Mouse (Mus musculus): ENCODE data around the gene Arhgap21. TPM values are rescaled to one million over a fixed set of nuclear protein-coding genes. Genes with fewer than 3 reads are reported as not detected.

The Arhgap21 gene
- total RNA-seq, 2 experiments from 2014 or later, result 238 to 256 TPM

DNA sequence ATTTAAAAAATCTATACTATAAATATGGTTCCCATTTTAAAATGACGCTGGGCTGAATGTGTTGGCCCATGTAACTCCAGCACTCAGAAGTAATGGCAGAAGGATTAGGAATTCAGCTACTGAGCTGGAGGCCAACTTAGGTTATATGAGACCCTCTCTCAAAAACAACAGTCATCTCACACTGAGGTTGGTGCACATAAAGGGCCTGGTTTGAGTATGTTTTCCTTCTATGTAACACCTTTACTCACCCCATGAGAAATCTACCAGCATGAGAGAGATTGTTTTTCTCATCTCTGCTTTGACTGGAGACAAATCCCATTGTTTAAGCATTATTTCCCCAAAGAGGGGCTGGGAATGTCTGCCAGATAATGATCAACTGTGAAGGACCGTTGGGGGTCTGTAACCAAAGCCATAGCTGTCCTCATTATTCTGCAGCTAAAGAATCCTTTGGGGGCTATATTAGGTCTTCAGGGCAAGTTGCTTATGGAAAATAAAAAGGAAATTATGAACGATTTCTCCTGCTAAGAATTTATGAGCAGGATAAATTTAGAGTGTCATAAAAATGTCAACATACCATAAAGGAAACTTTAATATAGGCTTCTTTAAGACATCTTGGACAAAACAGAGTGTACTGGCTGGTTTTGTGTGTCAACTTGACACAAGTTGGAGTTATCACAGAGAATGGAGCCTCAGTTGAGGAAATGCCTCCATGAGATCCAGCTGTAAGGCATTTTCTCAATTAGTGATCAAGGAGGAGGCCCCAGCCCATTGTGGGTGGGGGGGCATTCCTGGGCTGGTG is 136.9 kb downstream of the Arhgap21 start:
- DNase-seq (ENCODE audit: low spot score in 2 of 2), result no peak
- intact Hi-C loops (cut with DNase I), result no loop called here

- DNase-seq (ENCODE audit: low spot score in 2 of 2), result no peak
- intact Hi-C loops (cut with DNase I), result no loop called here
These were observed 137.8 kb downstream of the Arhgap21 start for GRCm38 (mm10) chr2:20830882-20831281.

DNA sequence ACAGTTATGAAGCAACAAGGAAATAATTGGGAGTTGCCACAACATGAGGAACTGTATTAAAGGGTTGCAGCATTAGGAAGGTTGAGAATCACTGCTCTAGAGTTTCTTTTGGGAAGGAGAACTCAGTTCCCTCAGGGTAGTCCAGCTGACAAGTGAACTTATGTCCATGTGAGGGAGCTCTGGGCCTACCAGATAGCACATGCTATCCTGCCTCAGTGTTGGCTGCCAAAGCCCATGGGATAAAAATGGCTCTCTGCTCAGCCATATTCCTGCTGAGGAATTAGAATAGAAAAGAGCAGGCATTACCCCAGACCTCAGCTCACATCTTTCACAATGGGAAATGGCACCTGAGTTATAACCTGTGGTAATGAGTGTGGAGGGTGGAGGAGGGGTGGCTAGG is 142.4 kb downstream of the Arhgap21 start:
- no peak for DNase-seq (ENCODE audit: low spot score in 2 of 2)
- intact Hi-C loops (cut with DNase I), result no loop called here

DNA sequence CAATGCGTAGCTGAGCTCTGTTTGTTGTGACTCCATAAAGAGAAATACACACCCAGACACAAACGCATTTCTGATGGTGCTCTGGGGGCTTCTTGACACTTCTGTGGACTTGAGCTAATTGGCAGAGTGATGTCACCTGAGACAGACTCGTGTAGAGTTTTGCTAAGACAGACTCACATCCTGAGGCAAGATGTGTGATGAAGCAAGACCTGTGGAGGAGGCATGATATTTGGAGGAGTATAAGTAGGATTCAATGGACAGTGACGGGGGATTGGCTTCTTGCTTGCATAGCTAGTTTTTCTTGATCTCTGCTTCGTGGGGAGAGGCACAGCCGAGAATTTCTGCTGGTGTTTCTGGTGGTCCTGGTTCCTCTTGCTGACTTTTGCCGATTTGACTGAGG is 150.5 kb downstream of the Arhgap21 start:
- DNase-seq (ENCODE audit: low spot score in 2 of 2), result no peak
- intact Hi-C loops (cut with DNase I), result no loop called here

DNA sequence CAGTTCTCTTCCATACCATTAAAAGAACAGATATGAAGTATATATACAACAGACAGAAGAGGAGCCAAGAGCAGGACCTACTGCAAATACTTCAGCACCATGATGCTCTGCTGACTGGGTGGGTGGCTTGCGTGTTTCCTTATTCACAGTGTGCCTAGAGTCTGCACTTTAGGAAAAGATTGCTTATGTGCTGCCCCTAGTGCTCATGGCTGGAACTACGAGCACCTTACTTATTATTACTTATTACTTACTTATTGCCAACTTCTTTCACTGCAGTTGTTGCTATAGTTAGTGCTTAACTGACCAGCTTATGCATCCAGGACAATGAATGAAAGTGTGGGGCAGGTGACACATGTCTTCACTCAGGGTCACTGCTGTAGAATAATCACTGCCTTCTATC is 154.7 kb downstream of the Arhgap21 start:
- no peak for DNase-seq (ENCODE audit: low spot score in 2 of 2)
- intact Hi-C loops (cut with DNase I), result no loop called here

GRCm38 (mm10) chr2:20811506-20811905 is 157.2 kb downstream of the Arhgap21 start:
- DNase-seq (ENCODE audit: low spot score in 2 of 2), result peak in 1 of 2 experiments; percentile 52
- intact Hi-C loops (cut with DNase I), result no loop called here

GRCm38 (mm10) chr2:20801236-20801890 is 167.3 kb downstream of the Arhgap21 start:
- no peak for DNase-seq (ENCODE audit: low spot score in 2 of 2)

More at GRCm38 (mm10) chr2:20801236-20801890, 167.3 kb downstream of the Arhgap21 start:
- intact Hi-C loops (cut with DNase I), result no loop called here

Other genes with a start within 250 kb of the Arhgap21 start
- gene Enkur, start 236.5 kb upstream of the Arhgap21 start, total RNA-seq (2021), result 1 to 10 TPM; 1.5 to 3.9 TPM
- gene Thnsl1, start 236.8 kb upstream of the Arhgap21 start, total RNA-seq (2021), result 10 to 100 TPM; 19.7 to 27.6 TPM